Mouse (Mus musculus) kidney, adult 2 months (tissue): ENCODE data around the gene Tnp2.

ENCODE experiments used
- CTCF ChIP-seq: fragments of 200-500 bp; conservative IDR thresholded peaks from 2 replicates; pipeline ENCODE4 v1.5.1; 2011; ENCODE audit warnings: low read depth, mild to moderate bottlenecking, control low read depth, low read length, moderate library complexity, mixed read lengths; ENCODE audit not compliant: insufficient read depth, insufficient read length
- POLR2A ChIP-seq: fragments of 200-500 bp; IDR thresholded peaks from one replicate; pipeline ENCODE4 v1.6.1; 2011; ENCODE audit warnings: low read depth, low read length, control low read depth

- no peak for TF ChIP-seq CTCF
- TF ChIP-seq POLR2A = no peak
These were observed 38.6 kb downstream of the Tnp2 start for GRCm38 (mm10) chr16:10749824-10750223.
